Mouse (Mus musculus) liver, embryonic 14.5 days (tissue): ENCODE data around the gene Pitpnm1. TPM values are rescaled to one million over a fixed set of nuclear protein-coding genes. Genes with fewer than 3 reads are reported as not detected.

Source experiments
- ATAC-seq: fragments of 200-750 bp; cut with Nextera tagmentation; 2 replicates; pipeline ENCODE4 v1.8.0; 2017; ENCODE audit warnings: moderate number of reproducible peaks, mild to moderate bottlenecking, moderate library complexity; ENCODE audit not compliant: insufficient read depth
- DNase-seq, 3 experiments: peaks; one replicate each; pipeline ENCODE4 v3.0.0-alpha.2; 2012 to 2013; ENCODE audit warnings: low read depth in 3 of 3, low spot score in 3 of 3
- H3K27ac ChIP-seq: fragments of 300-500 bp; sonication (generic); 2 replicates; pipeline ENCODE4 v1.5.1; 2014; ENCODE audit warnings: moderate library complexity, mild to moderate bottlenecking, control low read depth, inconsistent platforms
- H3K27me3 ChIP-seq: fragments of 300-500 bp; sonication (generic); 2 replicates; pipeline ENCODE4 v1.6.1; 2014; ENCODE audit warnings: mild to moderate bottlenecking, low read length, moderate library complexity; ENCODE audit not compliant: control insufficient read depth, insufficient read depth
- H3K36me3 ChIP-seq: fragments of 300-500 bp; sonication (generic); replicated peaks from 2 replicates; pipeline ENCODE4 v1.6.1; 2014; ENCODE audit warnings: low read depth; ENCODE audit not compliant: control insufficient read depth, insufficient read depth
- H3K4me1 ChIP-seq, 2 experiments: fragments of 200-500 bp in 1 of 2; fragments of 300-500 bp in 1 of 2; sonication (generic) in 1 of 2; replicated peaks; 2 replicates each; pipeline ENCODE4 v1.6.1; 2012 to 2014; ENCODE audit warnings: antibody characterized with exemption in 1 of 2, inconsistent platforms in 1 of 2, low read length in 1 of 2; ENCODE audit not compliant: control insufficient read depth in 2 of 2, insufficient read depth in 2 of 2
- H3K4me2 ChIP-seq: fragments of 300-500 bp; sonication (generic); 2 replicates; pipeline ENCODE4 v1.6.1; 2014; ENCODE audit warnings: low read depth, mild to moderate bottlenecking, control low read depth, moderate library complexity
- H3K4me3 ChIP-seq, 2 experiments: fragments of 200-500 bp in 1 of 2; fragments of 300-500 bp in 1 of 2; sonication (generic) in 1 of 2; 2 replicates each; pipeline ENCODE4 v1.5.1; 2012 to 2014; ENCODE audit warnings: low read depth in 2 of 2, low read length in 2 of 2, mild to moderate bottlenecking in 2 of 2, control low read depth in 1 of 2, inconsistent platforms in 1 of 2, moderate library complexity in 1 of 2; ENCODE audit not compliant: insufficient read depth in 1 of 2
- H3K9ac ChIP-seq: fragments of 300-500 bp; sonication (generic); replicated peaks from 2 replicates; pipeline ENCODE4 v1.6.1; 2014; ENCODE audit warnings: mild to moderate bottlenecking, control low read depth, moderate library complexity
- H3K9me3 ChIP-seq: fragments of 300-500 bp; sonication (generic); 2 replicates; pipeline ENCODE4 v1.6.1; 2016; ENCODE audit warnings: low read length, mixed read lengths; ENCODE audit not compliant: control insufficient read depth
- CTCF ChIP-seq: IDR thresholded peaks from 2 replicates; pipeline ENCODE4 v1.5.1; 2016; ENCODE audit warnings: antibody characterized with exemption, low read depth, control low read depth
- EP300 ChIP-seq: IDR thresholded peaks from 2 replicates; pipeline ENCODE4 v1.6.1; 2016; ENCODE audit warnings: antibody characterized with exemption, low read depth
- WGBS: fragments of 180-500 bp; shearing (Covaris S2); extraction: QIAGEN DNeasy Blood & Tissue Kit; methylation state at CpG from one replicate; pipeline ENCODE4 v1.1.7; 2014; ENCODE audit not compliant: insufficient replicate concordance; 5-methylcytosine and 5-hydroxymethylcytosine counted together
- polyA plus RNA-seq, 2 experiments: library from polyadenylated mRNA; depleted of rRNA in 1 of 2; stranded (reverse) in 1 of 2; unstranded in 1 of 2; fragments of >200 nt; fragmentation: Nextera tagmentation in 1 of 2; extraction: Ambion mirVana in 1 of 2; gene quantifications; 2 replicates each; pipeline versions ENCODE4 v1.2.1 to v1.2.3; 2012 to 2014

Pitpnm1 gene
- polyA plus RNA-seq, 2 experiments = 3.4 to 7.1 TPM

GRCm38 (mm10) chr19:4150567-4151487 is 51.0 kb downstream of the Pitpnm1 start:
- TF ChIP-seq EP300 (no peak), CTCF (no peak)
- no peak overlapping the region for H3K4me2 ChIP-seq
- H3K4me3 ChIP-seq = no peak overlapping the region
- ATAC-seq = no peak
- H3K27me3 ChIP-seq = no peaks in the 10 kb centered on the region
- H3K27ac ChIP-seq = no peak overlapping the region
- no peak for DNase-seq
- 0 out of 2 replicates have a peak, but pooled peaks cover 3% of the 10 kb centered on the region for H3K36me3 ChIP-seq
- H3K4me1 ChIP-seq = peaks cover 4 to 12% of the 10 kb centered on the region in 2 experiments
- H3K9ac ChIP-seq = no peak overlapping the region
- WGBS = 85% methylated on average over 22 of the region's 22 CpGs
- H3K9me3 ChIP-seq = no peaks in the 10 kb centered on the region

DNA sequence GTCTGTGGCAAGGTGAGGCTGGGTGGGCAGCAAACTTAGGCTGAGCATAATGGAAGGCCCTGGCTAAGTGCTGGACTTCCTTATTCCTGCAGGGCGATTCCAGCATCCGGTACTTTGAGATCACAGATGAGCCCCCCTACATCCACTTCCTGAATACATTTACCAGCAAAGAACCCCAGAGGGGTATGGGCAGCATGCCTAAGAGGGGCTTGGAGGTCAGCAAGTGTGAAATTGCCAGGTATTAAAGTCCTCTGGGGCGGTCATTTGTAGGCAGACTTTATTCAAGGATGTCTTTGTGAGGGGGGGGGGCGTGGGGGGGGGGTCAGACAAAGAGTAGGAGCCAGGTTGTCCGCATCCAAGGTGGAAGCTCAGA is 51.7 kb downstream of the Pitpnm1 start:
- Histone ChIP-seq H3K4me3 (no peak overlapping the region), H3K4me1 (peaks cover 4 to 12% of the 10 kb centered on the region in 2 experiments), H3K4me2 (no peak overlapping the region), H3K27me3 (no peaks in the 10 kb centered on the region), H3K36me3 (0 out of 2 replicates have a peak, but pooled peaks cover 3% of the 10 kb centered on the region), H3K9ac (no peak overlapping the region), H3K27ac (no peak overlapping the region), H3K9me3 (no peaks in the 10 kb centered on the region)
- TF ChIP-seq CTCF (no peak), EP300 (no peak)
- WGBS = 64% methylated on average over 5 of the region's 5 CpGs
- ATAC-seq (no peak), DNase-seq (no peak)

- TF ChIP-seq CTCF = no peak
- no peak for TF ChIP-seq EP300
- DNase-seq (no peak), ATAC-seq (no peak)
- Histone ChIP-seq H3K9me3 (no peaks in the 10 kb centered on the region), H3K4me1 (peaks cover 4 to 12% of the 10 kb centered on the region in 2 experiments), H3K36me3 (0 out of 2 replicates have a peak, but pooled peaks cover 3% of the 10 kb centered on the region), H3K9ac (no peak overlapping the region), H3K27me3 (no peaks in the 10 kb centered on the region), H3K4me2 (no peak overlapping the region), H3K4me3 (no peak overlapping the region), H3K27ac (no peak overlapping the region)
- 77% methylated on average over 5 of the region's 5 CpGs for WGBS
Measured at GRCm38 (mm10) chr19:4151898-4152297, 52.1 kb downstream of the Pitpnm1 start.

GRCm38 (mm10) chr19:4152445-4153231 is 52.8 kb downstream of the Pitpnm1 start:
- Histone ChIP-seq H3K4me1 (peaks cover 4 to 11% of the 10 kb centered on the region in 2 experiments), H3K36me3 (0 out of 2 replicates have a peak, but pooled peaks cover 3% of the 10 kb centered on the region)
- 84% methylated on average over 8 of the region's 8 CpGs for WGBS

DNA sequence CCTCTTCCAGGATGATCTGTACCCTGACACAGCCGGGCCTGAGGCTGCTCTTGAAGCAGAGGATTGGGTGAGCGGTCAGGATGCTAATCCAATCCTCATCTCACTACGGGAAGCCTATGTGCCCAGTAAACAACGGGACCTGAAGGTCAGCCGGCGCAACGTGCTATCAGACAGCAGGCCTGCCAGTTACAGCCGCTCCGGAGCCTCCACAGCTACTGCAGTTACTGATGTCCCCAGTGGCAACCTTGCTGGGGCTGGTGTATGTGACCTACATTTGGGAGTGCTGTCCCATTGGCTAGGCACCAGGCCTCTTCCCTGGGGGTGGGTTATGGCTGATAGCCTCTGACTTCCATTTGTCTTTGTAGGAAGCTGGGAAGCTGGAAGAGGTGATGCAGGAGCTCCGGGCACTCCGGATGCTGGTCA is 53.4 kb downstream of the Pitpnm1 start, which contains the start of gene Ptprcap:
TSS of gene Ptprcap (plus strand) at position 373 of the 423 bp plus-strand sequence.
- peaks cover 9% of the 10 kb centered on the region for H3K36me3 ChIP-seq
- no peak for ATAC-seq
- no peak within 1 kb of the TSS for H3K27ac ChIP-seq
- no peak within 1 kb of the TSS; the same call in 1 of the 2 replicates for H3K9ac ChIP-seq
- 73% methylated on average over 11 of the region's 11 CpGs for WGBS
- H3K4me3 ChIP-seq = no peak within 1 kb of the TSS
- H3K4me1 ChIP-seq = peaks cover 0 to 5% of the 10 kb centered on the region in 2 experiments
- H3K9me3 ChIP-seq = no peaks in the 10 kb centered on the region
- DNase-seq = no peak
- no peak within 1 kb of the TSS; the same call in 1 of the 2 replicates for H3K4me2 ChIP-seq
- H3K27me3 ChIP-seq = no peaks in the 10 kb centered on the region
- TF ChIP-seq CTCF = 0 out of 2 replicates have a peak, but pooled peaks have one; percentile 1
- TF ChIP-seq EP300 = no peak

More at GRCm38 (mm10) chr19:4152445-4153231, 52.8 kb downstream of the Pitpnm1 start:
- Histone ChIP-seq H3K9ac (no peak overlapping the region), H3K27ac (no peak overlapping the region), H3K27me3 (no peaks in the 10 kb centered on the region), H3K4me3 (no peak overlapping the region), H3K4me2 (no peak overlapping the region), H3K9me3 (no peaks in the 10 kb centered on the region)
- no peak for DNase-seq
- ATAC-seq = no peak
- TF ChIP-seq EP300 (no peak), CTCF (no peak)
